Mouse (Mus musculus) heart, adult 11 months (tissue): ENCODE results near the gene Ankle2.

Experiments used
- DNase-seq: peaks from one replicate; pipeline ENCODE4 v3.0.0; 2022

Gene Ankle2

DNA sequence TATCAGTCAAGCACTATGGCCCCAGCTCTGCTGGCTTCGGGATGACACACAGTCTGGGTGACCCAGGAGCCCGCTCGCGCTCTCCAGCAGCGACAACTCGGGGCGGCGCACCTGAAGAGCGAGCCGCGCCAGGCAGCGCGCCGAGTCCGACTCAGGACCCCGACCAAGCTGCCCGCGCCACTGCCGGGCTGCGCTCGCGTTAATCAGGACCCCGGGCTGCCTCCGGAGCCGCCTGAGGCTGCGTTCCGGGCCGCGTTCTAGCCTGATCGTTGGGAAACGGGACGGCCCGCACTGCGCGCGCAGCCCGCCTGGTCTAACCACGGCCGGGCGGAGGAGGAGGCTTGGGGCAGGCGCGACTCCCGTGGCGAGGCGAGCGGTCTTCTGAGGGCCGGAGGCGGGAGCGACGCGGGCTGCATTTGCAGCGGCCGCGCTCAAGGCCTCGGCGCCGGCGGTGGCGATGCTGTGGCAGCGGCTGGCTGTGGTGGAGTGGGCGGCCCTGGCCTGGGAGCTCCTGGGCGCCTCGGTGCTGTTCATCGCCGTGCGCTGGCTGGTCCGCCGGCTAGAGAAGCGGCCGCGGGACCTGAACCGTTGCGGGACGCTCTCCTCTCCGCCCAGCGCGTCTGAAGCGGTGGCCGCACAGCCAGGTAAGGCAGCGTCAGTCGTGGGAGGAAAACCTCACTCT, at the start of gene Ankle2:
Ankle2 (plus strand) TSS at position 225 of the 682 bp plus-strand sequence.
- peak; percentile 99 for DNase-seq

DNA sequence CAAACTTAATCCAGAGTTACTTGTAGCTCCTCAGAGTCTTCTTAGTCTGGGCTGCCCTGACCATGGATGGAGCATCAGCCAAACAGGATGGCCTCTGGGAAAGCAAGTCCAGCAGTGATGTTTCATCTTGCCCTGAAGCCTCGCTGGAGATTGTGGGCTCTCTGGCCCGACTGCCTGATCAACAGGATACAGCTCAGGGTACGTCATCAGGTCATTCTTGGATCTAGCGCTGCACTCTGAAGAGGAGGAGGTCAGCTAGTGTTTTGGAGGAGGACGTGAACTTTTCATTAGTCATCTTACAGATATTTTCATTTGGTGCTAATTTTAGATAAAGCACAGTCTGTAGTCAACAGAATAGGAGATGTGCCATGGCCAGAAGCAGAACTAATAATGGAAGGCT, 49.1 kb upstream of the Ankle2 start:
- DNase-seq = peak; percentile 96

DNA sequence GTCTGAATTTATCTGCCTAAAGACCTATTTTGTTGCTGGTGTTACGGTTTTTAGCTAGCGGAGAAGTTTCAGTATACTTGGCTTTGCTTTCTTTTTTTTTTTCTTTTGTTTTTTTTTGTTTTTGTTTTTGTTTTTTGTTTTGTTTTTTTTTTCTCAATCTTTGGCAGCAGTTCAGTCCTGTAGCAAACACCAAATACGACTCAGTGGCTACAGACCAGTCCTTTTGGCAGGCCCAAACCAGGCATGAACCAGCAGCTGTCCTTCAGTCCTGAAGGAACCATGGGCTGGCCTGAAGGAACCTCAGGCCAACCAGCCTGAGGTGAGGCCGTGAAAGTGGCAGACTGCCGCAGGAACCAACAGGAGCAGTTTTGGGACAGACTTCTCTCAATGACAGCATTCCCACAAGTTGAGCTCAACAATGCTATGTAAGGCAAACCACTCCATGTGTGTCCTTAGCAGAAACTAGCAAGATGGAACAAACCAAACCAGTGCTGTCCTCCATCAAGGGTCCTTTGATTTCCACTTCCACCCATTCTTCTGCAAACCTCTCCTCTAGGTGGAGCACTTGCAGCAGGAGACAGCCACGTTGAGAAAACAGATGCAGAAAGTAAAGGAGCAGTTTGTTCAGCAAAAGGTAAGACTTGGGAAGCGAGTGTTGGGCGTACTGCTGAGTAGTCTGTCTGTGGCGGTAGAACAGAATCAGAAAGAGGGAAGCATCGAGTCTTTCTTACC, 27.5 kb upstream of the Ankle2 start:
- peak; percentile 70 for DNase-seq

DNA sequence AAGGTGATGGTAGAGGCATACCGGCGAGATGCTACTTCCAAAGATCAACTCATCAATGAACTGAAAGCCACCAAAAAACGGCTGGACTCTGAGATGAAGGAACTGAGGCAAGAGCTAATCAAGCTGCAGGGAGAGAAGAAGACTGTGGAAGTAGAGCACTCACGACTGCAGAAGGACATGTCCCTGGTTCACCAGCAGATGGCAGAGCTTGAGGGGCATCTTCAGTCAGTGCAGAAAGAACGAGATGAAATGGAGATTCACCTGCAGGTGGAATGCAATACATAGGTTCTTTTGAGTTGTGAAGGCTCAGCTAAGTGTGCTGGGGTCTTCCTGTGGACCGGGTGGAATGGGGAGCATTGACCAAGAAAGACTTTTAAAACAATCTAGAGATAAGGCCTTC, 26.0 kb upstream of the Ankle2 start:
- DNase-seq = no peak

DNA sequence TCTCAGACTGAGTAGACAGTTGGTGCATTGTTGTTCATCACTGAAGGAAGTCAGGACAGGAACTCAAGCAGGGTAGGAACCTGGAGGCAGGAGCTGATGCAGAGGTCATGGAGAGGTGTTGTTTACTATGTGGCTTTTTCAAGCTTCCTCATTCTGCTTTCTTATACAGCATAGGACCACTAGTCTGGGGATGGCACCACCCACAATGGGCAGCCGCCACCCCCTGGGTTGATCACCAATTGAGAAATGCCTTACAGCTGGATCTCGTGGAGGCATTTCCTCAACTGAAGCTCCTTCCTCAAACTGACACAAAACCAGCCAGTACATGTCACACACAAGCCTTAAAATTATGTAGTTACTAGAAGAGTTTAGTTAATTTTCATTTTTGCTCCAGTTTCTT, 19.5 kb upstream of the Ankle2 start:
- no peak for DNase-seq

DNA sequence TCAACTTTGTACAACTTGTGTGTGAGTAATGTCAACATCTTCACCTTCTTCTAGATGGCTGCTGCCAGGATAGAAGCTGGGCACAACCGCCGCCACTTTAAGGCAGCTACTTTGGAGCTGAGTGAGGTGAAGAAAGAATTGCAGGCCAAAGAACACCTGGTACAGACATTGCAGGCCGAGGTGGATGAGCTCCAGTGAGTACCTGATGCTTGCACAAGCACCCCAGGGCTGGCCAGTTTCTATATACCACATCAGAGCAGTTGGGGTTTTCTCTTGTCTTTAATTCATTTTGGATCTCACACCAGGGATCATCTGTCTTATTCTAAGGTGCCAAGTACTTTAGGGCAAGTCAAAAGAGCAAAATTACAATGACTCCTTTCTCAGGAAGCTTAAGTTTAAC, 14.0 kb upstream of the Ankle2 start:
- DNase-seq = peak; percentile 57

DNA sequence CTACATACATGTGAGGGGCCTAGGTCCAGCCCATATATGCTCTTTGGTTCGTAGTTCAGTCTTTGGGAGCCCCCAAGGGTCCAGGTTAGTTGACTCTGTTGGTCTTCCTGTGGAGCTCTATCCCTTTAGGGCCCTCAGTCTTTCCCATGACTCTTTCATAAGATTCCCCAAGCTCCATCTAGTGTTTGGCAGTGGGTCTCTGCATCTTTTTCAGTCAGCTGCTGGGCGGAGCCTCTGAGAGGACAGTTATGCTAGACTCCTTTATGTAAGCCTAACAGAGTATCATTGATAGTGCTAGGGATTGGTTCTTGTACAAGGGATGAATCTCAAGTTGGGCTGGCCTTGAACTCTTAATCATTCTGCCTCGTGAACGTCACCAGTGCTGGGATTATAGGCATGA, 10.5 kb upstream of the Ankle2 start:
- DNase-seq = no peak

DNA sequence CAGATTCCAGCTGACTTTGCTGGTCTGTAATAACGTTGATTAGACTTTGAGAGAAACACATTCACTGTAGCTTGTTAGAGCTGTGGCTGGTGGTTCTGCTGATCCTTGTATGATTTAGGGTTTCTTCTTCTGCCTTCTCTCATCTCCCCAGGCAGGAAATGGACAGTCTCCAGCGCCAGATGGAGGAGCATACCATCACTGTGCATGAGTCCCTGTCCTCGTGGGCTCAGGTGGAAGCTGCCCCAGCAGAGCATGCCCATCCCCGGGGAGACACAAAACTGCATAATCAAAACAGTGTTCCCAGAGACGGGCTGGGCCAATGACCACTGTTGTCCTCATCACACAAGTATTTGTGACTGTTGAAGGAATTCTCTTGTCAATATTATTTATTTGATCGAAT, 8.0 kb upstream of the Ankle2 start:
- peak; percentile 35 for DNase-seq

DNA sequence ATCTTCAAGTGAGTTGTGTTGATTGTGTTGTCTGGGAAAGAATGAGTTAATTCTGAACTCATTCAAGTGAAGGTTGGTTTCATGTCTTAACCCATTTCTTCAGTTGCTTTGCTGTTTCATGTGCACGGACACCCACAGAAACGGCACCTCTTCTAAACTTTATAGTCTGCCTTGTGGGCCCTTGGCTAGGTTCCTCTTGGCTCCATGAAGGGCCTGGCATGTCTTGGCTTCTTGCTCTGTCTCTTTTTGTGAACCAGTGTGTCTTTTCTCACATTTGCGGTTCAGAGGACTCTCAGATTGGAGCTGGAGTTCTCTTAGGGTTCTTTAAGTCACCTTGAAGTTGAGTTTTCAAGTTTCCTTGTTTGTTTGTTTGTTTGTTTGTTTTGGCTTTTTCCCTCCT, 5.7 kb upstream of the Ankle2 start:
- DNase-seq = no peak

DNA sequence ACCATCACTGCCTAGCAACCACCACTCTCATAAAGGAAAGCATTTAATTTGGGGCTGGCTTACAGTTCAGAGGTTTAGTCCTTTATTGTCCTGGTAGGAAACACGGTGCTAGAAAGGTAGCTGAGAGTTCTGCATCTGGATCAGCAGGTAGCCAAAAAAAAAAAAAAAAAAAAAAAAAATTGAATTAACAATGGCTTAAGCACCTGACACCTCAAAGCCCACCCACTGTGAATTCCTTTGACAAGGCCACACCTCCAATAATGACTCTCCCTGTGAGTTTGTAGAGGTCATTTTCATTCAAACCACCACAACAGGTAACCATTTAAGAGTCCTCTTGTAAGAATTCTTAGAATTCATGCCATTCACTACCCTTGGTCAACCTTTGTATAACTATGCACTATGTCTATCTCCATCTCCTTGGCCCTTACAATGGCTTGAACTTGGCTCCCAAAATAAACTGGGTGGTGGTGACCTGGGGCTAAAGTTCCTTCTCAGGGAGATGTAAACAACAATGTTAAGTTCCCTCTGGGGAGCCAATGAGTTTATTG, 3.4 kb upstream of the Ankle2 start:
- DNase-seq = no peak

DNA sequence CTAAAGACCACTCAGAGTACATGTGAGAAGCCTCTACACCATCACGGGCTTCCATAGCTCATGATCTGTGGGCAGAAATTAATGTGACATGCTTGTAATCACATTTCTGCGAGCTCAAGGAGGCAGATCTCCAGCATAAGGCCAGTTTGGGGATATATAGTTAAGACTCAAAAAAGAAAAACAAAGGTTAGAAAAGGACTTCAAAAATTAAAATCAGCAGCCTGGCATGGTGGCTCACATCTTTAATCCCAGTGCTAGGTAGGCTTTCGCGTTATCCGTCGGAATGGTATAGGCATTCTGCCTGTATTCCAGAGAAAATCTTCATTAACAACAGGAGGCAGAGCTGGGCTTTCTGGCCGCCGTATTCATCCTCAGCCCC, 414 bp upstream of the Ankle2 start:
- no peak for DNase-seq

DNA sequence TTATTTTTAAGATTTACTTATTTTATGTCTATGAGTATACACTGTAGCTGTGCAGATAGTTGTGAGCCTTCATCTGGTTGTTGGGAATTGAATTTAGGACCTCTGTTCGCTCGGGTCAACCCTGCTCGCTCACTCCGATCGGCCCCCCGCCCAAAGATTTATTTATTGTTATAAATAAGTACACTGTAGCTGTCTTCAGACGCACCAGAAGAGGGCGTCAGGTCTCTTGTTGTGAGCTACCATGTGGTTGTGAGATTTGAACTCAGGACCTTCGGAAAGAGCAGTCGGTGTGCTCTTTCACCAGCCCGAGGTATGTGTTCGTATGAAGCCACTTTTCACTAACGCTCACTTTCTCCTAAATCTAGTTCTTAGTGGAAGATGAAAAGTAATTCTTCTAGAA, 834 bp downstream of the Ankle2 start:
- DNase-seq = no peak

DNA sequence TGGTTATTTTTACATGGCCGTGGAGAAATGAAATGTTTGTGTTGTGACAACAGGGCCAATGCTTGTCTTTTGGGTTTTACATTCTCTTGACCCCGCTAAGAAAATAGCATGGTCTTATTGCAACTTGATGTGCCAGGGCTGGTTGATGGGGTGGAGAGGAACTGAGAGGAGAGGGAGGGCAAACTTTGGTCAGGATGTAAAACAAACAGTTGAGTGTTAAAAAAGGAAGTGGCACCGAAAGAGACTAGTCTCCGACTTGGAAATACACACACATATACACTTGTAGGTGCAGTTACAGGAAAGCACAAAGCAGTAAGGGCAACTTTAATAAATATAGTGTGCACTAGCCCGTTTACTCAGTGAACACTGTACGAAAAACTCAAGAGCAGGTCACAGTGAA, 1.5 kb downstream of the Ankle2 start:
- DNase-seq = no peak

DNA sequence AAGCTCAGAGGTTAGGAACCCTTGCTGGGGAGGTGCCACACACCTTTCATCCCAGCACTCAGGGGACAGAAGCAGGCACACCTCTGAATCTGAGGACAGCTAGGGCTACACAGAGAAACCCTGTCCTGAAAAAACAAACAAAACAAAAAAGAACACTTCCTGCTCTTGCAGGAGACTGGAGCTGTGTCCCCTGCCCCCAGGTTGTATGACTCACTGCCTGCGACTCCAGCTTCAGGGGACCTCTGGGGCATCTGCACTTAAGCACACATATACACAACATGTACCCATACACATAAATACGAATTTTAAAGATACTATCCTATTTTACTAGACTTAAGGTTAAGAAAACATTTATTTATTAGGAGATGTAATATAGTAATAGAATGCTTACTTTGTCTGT, 13.3 kb downstream of the Ankle2 start:
- no peak for DNase-seq

DNA sequence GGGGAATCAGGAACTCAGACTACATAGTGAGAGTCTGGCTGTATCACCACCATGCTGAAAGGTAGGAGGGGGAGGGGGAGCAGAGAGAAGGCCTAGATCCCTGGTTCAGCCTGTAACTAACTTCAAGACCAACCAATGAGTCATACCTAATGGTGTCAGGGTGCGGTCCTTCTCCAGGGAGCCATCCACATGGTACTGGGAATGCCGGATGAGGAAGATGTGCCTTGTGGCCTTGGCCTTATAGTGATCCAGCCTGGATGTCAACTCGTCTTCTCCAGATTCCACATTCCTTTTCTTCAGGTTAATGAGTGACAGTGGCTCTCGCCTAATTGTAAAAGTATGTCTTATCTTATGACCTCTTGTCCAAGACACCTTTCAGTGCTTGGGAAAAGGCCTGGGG, 36.1 kb downstream of the Ankle2 start:
- DNase-seq = no peak

DNA sequence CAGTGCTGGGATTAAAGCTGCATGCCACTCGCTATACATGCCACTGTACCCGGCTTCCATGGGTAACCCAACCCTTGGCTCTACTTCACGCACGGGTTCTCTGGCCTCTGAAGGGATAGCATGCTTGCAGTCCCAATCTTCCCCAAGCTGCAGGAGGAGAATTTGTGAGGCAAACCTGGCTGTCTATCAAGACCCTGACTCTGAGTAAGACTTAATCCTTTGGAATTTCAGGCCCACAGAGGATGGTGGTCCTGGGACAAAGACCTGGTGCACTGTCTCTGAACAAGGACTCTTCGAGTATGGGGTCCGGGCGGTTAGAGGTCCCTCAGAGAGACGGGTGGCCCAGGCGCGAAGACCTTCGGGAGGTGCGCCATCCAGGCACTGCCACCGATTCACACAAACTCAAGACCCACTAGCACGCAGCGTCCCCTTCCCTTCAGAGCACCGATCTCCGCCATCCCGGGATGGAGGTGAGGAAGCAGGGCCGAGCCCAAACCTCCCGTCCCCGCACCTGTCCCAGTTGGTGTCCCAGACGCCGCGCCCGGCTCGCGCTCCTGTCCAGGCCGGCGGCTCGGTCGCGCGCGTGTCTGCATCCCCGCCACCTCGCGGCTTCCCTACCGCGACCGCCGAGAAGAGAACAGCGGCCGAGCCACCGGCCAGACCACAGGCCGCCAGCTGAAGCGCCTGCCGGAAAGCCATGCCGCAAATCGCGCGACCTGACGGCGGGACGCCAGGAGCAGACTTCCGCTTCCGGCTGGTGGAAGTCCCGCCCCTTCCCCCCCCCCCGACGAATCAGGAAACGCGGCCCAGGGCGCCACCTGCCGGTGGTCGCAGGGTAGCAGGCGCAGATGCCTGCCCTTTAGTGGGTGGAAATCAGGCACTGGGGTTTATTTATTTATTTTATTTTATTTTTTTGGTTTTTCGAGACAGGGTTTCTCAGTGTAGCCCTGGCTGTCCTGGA, 38.6 kb downstream of the Ankle2 start, which contains the start of gene Pgam5:
Pgam5 (minus strand) TSS at position 773 of the 961 bp plus-strand sequence.
- peak; percentile 98 for DNase-seq

DNA sequence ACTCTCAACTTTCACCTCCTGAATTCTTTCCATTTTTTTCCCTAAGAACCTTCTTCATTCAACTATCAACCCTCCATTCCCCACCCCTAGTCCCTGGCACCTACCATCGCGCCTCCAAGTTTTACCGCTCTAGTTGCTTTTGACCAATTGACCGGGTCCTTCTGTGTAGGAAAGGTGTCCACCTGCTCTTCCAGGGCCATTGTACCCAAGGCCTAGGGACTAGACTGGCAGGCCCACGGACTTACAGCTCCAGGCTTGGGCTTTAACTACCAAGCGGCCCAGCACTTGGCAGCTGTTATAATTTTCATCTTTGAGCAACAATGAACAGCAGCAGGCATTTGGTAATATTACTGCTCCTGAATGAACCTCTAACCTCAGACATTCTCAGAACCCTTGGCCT, 39.4 kb downstream of the Ankle2 start:
- peak; percentile 89 for DNase-seq

DNA sequence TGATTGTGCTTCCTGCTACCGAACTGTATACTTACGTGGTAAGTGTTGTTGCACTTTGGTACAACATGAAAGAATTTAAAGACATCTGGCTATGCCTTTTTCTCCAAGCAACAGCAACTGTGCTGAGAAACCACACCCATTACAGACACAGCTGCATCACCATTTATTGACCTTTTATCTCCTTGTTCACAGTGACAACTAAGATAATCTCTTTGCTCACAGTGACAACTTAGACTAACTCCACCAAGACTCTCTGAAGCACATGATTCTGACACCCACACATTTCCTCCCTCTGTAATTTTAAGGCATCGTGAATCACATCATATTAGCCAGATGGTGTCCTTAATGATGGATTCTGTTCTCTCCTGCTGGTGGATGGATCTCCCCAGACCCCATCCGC, 43.3 kb downstream of the Ankle2 start:
- no peak for DNase-seq

DNA sequence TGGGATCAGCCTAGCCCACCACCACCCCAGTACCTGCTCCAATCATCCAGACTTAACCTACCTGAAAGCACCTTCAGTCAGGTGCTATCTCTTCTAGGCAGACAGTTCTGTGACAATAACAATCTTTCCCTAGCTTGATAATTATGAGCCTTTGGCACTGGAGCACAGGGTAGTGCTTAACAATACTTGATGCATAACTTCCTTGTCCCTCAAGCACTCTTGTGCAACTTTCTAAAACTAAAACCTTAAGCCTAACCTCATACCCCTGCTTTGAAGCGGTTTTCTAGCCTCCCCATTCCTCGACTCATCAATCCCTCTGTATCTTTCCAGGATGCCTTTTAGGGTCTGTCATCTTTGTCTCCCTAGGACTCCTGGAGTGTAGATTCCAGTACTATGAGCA, 44.0 kb downstream of the Ankle2 start:
- no peak for DNase-seq

DNA sequence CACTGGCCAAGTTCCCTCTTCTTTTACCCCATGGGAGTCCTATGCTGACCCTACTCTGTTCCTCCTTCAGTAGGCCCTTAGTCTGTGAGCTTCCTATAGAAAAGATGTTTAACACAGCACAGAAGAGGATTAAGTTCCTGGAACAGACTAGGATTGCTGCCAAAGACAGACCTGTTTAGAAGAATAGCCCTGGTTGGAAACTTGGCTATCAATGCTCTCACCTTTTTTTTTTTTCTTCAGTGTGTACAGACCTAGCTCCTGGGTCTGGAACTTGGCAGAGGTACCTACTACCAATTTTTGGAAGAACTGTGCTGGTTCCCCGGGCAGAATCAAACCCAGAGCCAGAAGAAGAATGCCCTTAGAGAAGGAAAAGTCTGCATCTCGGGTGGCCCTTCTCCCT, 45.6 kb downstream of the Ankle2 start:
- no peak for DNase-seq

DNA sequence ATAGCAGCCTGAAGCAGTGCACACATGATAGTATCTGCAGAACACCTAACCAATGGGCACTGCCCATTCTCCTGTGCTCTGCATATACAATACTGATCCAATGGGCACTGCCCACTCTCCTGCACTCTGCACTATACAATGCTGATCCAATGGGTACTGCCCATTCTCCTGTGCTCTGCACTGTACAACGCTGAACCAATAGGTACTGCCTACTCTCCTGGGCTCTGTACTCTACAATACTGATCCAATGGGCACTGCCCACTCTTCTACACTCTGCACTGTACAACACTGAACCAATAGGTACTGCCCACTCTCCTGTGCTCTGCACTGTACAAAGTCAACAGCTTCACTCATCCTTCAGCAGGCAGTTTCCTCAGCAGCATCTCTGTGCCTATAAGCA, 46.1 kb downstream of the Ankle2 start:
- no peak for DNase-seq

DNA sequence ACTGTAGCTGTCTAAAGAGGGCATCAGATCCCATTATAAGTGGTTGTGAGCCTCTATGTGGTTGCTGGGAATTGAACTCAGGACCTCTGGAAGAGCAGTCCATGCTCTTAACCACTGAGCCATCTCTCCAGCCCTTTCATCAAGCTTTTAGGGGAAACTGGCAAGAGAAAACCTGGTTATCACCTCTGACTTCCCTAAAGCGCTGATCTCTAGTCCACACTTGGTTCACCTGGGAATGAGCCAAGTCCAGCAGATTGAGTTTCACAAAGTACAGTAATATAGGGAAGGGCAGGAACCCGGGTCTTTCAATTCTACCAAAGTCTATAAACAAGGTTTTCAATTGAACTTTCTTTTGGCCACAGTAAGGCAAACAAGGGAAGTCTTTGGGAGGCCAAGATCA, 51.2 kb downstream of the Ankle2 start:
- DNase-seq = no peak

DNA sequence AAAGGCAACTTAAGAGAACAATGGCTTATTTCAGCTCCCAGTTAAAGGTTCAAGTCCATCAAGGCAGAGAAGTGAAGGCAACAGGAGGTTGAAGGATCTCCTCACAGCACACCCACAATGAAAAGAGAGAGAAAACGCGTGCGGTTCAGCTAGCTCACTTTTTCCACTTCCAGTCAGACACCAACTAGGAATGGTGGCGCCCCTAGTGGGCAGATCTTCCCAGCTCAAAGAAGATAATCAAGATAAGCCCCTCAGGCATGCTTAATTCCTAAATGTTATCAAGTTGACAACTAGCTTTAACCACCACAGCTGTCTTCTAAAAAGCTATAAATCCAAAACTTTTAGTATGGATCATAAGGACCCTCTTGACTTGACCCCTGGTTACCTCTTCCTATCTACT, 53.7 kb downstream of the Ankle2 start:
- no peak for DNase-seq
